Mouse (Mus musculus): Measurements from ENCODE around the gene Ccl4. TPM values are rescaled to one million over a fixed set of nuclear protein-coding genes. Genes with fewer than 3 reads are reported as not detected.

Gene Ccl4
- polyA plus RNA-seq, 1 experiment from 2014 or later: 1.7 TPM

DNA sequence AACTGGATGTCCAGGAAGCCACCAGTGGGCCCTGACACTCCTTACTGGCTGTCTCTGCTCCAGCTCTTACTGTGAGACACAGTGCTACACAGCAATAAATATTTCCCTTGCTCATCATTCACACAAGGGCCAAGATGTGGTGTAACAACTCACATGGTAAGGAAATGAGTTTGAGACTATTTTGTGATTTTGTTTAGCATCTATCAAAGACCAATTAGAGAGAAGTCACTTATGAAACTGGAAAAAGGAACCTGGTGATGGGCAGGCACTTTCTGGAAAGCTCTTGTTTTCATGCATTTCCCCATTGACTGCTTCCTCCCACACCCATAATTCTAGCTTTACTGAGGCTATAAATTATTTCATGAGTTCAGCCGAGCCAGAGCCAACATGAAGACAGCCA, 41.3 kb downstream of the Ccl4 start, which contains the start of gene Wfdc17:
TSS of gene Wfdc17 (plus strand) at position 287 of the 400 bp plus-strand sequence.
- Histone ChIP-seq H3K9me3 (ENCODE audit: low read length) (no peaks in the 10 kb centered on the region), H3K4me3 (ENCODE audit: low read depth, low read length) (no peak within 1 kb of the TSS), H3K4me1 (ENCODE audit: insufficient read depth, low read depth, low read length) (no peaks in the 10 kb centered on the region), H3K4me2 (replicated peaks; ENCODE audit: low read depth, low read length) (no peak within 1 kb of the TSS), H3K27me3 (replicated peaks; ENCODE audit: insufficient read depth, low read length) (no peaks in the 10 kb centered on the region), H3K36me3 (ENCODE audit: insufficient read depth, low read length) (no peaks in the 10 kb centered on the region), H3K9ac (replicated peaks; ENCODE audit: low read depth) (no peak within 1 kb of the TSS), H3K27ac (ENCODE audit: low read length) (no peak within 1 kb of the TSS)
- ATAC-seq (no peak), DNase-seq (ENCODE audit: low spot score) (peak; percentile 10)
- TF ChIP-seq CTCF (IDR thresholded peaks at IDR 0.05): no peak
- no peak for TF ChIP-seq EP300 (IDR thresholded peaks at IDR 0.05)
- WGBS: 27% methylated on average over 1 of the region's 1 CpGs

DNA sequence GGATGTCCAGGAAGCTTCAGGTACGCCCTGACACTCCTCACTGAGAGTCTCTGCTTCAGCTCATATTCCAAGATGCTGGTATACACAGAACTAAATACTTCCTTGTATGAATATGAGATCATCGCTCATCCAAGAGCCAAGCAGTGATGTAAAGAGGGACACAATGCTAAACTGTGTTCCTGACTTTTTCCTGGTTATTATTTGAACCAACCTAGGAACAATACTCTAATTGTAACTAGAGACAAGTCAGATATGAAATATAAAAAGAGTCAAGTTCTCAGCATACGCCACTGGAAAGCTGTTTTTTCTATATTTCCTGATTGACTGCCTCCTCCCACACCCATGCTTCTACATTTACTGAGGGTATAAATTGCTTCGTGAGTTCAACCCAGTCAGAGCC, 46.3 kb downstream of the Ccl4 start, which contains the start of gene Wfdc18:
TSS of gene Wfdc18 (plus strand) at position 301 of the 400 bp plus-strand sequence.
- TF ChIP-seq CTCF (IDR thresholded peaks at IDR 0.05) (no peak), EP300 (IDR thresholded peaks at IDR 0.05) (no peak)
- Histone ChIP-seq H3K9ac (replicated peaks; ENCODE audit: low read depth) (no peak within 1 kb of the TSS), H3K4me3 (ENCODE audit: low read depth, low read length) (no peak within 1 kb of the TSS), H3K27me3 (replicated peaks; ENCODE audit: insufficient read depth, low read length) (no peaks in the 10 kb centered on the region), H3K36me3 (ENCODE audit: insufficient read depth, low read length) (no peaks in the 10 kb centered on the region), H3K4me1 (ENCODE audit: insufficient read depth, low read depth, low read length) (no peaks in the 10 kb centered on the region), H3K9me3 (ENCODE audit: low read length) (no peaks in the 10 kb centered on the region), H3K27ac (ENCODE audit: low read length) (no peak within 1 kb of the TSS), H3K4me2 (replicated peaks; ENCODE audit: low read depth, low read length) (no peak within 1 kb of the TSS)
- DNase-seq (ENCODE audit: low spot score): no peak
- no peak for ATAC-seq
- 66% methylated on average over 4 of the region's 4 CpGs for WGBS

DNA sequence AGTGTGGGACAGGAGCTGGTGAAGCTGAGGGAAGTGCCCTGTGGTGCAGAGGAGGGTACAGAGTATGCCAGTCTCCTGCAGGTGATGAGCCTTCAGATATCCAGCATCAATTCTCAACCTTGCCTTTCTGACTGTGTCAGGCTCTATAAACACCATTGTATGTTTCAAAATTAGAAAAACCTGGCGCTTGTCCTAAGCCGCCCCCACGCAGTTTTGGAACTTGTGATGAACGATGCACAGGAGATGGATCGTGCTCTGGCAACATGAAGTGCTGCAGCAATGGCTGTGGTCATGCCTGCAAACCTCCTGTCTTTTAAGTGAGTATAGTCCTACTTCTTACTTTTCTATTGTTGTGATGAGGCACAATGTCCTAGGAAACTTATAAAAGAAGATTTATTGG, 47.3 kb downstream of the Ccl4 start:
- WGBS: 83% methylated on average over 5 of the region's 5 CpGs
- H3K4me2 ChIP-seq (replicated peaks; ENCODE audit: low read depth, low read length): no peak overlapping the region
- no peaks in the 10 kb centered on the region for H3K9me3 ChIP-seq (ENCODE audit: low read length)
- H3K4me1 ChIP-seq (ENCODE audit: insufficient read depth, low read depth, low read length): no peaks in the 10 kb centered on the region
- DNase-seq (ENCODE audit: low spot score) (no peak), ATAC-seq (no peak)
- H3K27me3 ChIP-seq (replicated peaks; ENCODE audit: insufficient read depth, low read length): no peaks in the 10 kb centered on the region
- H3K9ac ChIP-seq (replicated peaks; ENCODE audit: low read depth): no peak overlapping the region
- H3K36me3 ChIP-seq (ENCODE audit: insufficient read depth, low read length): no peaks in the 10 kb centered on the region
- H3K27ac ChIP-seq (ENCODE audit: low read length): no peak overlapping the region
- no peak overlapping the region for H3K4me3 ChIP-seq (ENCODE audit: low read depth, low read length)
- TF ChIP-seq EP300 (IDR thresholded peaks at IDR 0.05) (no peak), CTCF (IDR thresholded peaks at IDR 0.05) (no peak)

DNA sequence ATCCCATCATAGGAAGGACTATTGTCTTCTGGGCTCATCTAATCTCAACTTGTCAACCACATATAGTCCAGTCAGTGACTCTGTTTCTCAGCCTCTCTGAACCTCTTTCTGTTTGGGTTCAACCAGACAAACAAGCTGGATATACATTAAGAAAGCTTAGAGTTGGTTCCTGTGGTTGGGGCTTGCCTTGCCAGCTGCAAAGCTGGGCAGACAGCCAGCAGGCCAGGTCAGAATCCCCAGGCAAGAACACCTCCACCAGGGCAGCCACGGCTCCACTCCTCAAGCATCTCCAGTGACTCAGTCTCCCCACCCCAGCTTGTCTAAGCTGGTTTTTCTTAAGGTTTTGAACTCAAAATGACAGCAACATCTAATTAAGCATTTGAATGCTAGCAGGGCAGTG, 50.3 kb downstream of the Ccl4 start:
- no peaks in the 10 kb centered on the region for H3K36me3 ChIP-seq (ENCODE audit: insufficient read depth, low read length)
- no peaks in the 10 kb centered on the region for H3K9me3 ChIP-seq (ENCODE audit: low read length)
- no peaks in the 10 kb centered on the region for H3K4me1 ChIP-seq (ENCODE audit: insufficient read depth, low read depth, low read length)
- DNase-seq (ENCODE audit: low spot score) (no peak), ATAC-seq (no peak)
- H3K4me3 ChIP-seq (ENCODE audit: low read depth, low read length): no peak overlapping the region
- no peak for TF ChIP-seq CTCF (IDR thresholded peaks at IDR 0.05)
- TF ChIP-seq EP300 (IDR thresholded peaks at IDR 0.05): no peak
- WGBS: 33% methylated on average over 1 of the region's 1 CpGs
- H3K4me2 ChIP-seq (replicated peaks; ENCODE audit: low read depth, low read length): no peak overlapping the region
- no peak overlapping the region for H3K9ac ChIP-seq (replicated peaks; ENCODE audit: low read depth)
- H3K27me3 ChIP-seq (replicated peaks; ENCODE audit: insufficient read depth, low read length): no peaks in the 10 kb centered on the region
- no peak overlapping the region for H3K27ac ChIP-seq (ENCODE audit: low read length)

DNA sequence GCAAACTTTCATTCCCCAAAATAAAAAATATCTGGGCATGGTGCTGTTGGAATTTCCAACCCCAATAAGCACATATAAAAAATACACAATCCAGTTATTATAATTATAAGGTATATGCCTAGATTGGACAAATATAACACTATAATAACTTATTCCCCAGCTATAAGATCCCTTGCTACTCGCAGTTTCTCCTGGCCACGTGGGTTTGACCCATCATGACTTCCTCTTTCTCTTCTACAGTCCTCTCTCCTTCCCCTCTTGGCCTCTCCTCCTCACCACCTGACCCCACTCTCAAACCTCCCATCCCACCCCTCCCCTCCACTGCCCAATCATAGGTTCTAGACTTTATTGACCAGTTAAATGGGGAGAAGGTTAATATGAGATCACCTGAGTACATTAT, 51.5 kb downstream of the Ccl4 start:
- H3K27ac ChIP-seq (ENCODE audit: low read length): no peak overlapping the region
- no peak for DNase-seq (ENCODE audit: low spot score)
- H3K4me1 ChIP-seq (ENCODE audit: insufficient read depth, low read depth, low read length): no peaks in the 10 kb centered on the region
- no peak for ATAC-seq
- H3K4me2 ChIP-seq (replicated peaks; ENCODE audit: low read depth, low read length): no peak overlapping the region
- H3K36me3 ChIP-seq (ENCODE audit: insufficient read depth, low read length): no peaks in the 10 kb centered on the region
- 64% methylated on average over 2 of the region's 2 CpGs for WGBS
- no peak overlapping the region for H3K9ac ChIP-seq (replicated peaks; ENCODE audit: low read depth)
- no peak for TF ChIP-seq CTCF (IDR thresholded peaks at IDR 0.05)
- no peak for TF ChIP-seq EP300 (IDR thresholded peaks at IDR 0.05)
- H3K27me3 ChIP-seq (replicated peaks; ENCODE audit: insufficient read depth, low read length): no peaks in the 10 kb centered on the region
- H3K4me3 ChIP-seq (ENCODE audit: low read depth, low read length): no peak overlapping the region
- H3K9me3 ChIP-seq (ENCODE audit: low read length): no peaks in the 10 kb centered on the region

Other genes starting within 250 kb of the Ccl4 start
- gene Gas2l2, start 233.1 kb upstream of the Ccl4 start, polyA plus RNA-seq (2015; fragmentation: Nextera tagmentation; extraction: Ambion mirVana): 1.8 and 2.2 TPM in 2 replicates
- 0.23 and 0.54 TPM in 2 replicates for gene 1700020L24Rik, start 224.9 kb upstream of the Ccl4 start, polyA plus RNA-seq (2015; fragmentation: Nextera tagmentation; extraction: Ambion mirVana)
- 4.2 and 5.1 TPM in 2 replicates for gene Mmp28, start 199.5 kb upstream of the Ccl4 start, polyA plus RNA-seq (2015; fragmentation: Nextera tagmentation; extraction: Ambion mirVana)
- 3.2 and 4.4 TPM in 2 replicates for gene Taf15, start 189.5 kb upstream of the Ccl4 start, polyA plus RNA-seq (2015; fragmentation: Nextera tagmentation; extraction: Ambion mirVana)
- gene Heatr9, start 140.4 kb upstream of the Ccl4 start, polyA plus RNA-seq (2015; fragmentation: Nextera tagmentation; extraction: Ambion mirVana): not detected in 2 replicates
- 3.3 and 5.9 TPM in 2 replicates for gene Ccl5, start 132.1 kb upstream of the Ccl4 start, polyA plus RNA-seq (2015; fragmentation: Nextera tagmentation; extraction: Ambion mirVana)
- 29.8 and 36.6 TPM in 2 replicates for gene Ccl9, start 83.9 kb upstream of the Ccl4 start, polyA plus RNA-seq (2015; fragmentation: Nextera tagmentation; extraction: Ambion mirVana)
- gene Ccl6, start 69.5 kb upstream of the Ccl4 start, polyA plus RNA-seq (2015; fragmentation: Nextera tagmentation; extraction: Ambion mirVana): 413 and 421 TPM in 2 replicates
- not detected in 2 replicates for gene Rpl9-ps1, start 17.0 kb upstream of the Ccl4 start, polyA plus RNA-seq (2015; fragmentation: Nextera tagmentation; extraction: Ambion mirVana)
- 3.6 and 11.2 TPM in 2 replicates for gene Ccl3, start 13.2 kb upstream of the Ccl4 start, polyA plus RNA-seq (2015; fragmentation: Nextera tagmentation; extraction: Ambion mirVana)
- gene Wfdc17, start 41.4 kb downstream of the Ccl4 start, polyA plus RNA-seq (2015; fragmentation: Nextera tagmentation; extraction: Ambion mirVana): 27.1 and 33.5 TPM in 2 replicates
- 11.4 TPM in 1 of 2 replicates, not detected in the other for gene Wfdc18, start 46.4 kb downstream of the Ccl4 start, polyA plus RNA-seq (2015; fragmentation: Nextera tagmentation; extraction: Ambion mirVana)
- gene Wfdc21, start 84.4 kb downstream of the Ccl4 start, polyA plus RNA-seq (2015; fragmentation: Nextera tagmentation; extraction: Ambion mirVana): 13.8 and 16.6 TPM in 2 replicates
- gene Heatr6, start 91.1 kb downstream of the Ccl4 start, polyA plus RNA-seq (2015; fragmentation: Nextera tagmentation; extraction: Ambion mirVana): 11.8 and 13.7 TPM in 2 replicates
- gene Hnf1b, start 187.5 kb downstream of the Ccl4 start, polyA plus RNA-seq (2015; fragmentation: Nextera tagmentation; extraction: Ambion mirVana): 9.0 and 11.4 TPM in 2 replicates

Measured in lung, postnatal 0 days (tissue).